Mouse (Mus musculus) gastrocnemius, postnatal 36 days (tissue): ENCODE results near the gene Asphd2. TPM values are rescaled to one million over a fixed set of nuclear protein-coding genes. Genes with fewer than 3 reads are reported as not detected.

Experiments used
- DNase-seq, 2 experiments: peaks; one replicate each; pipeline ENCODE4 v3.0.0; 2022
- intact Hi-C: fragments of 180-260 bp; cut with DNase I; formaldehyde crosslinking; loops from one replicate; pipeline ENCODE4 v1.15.1; 2025
- total RNA-seq, 2 experiments: library from RNA; stranded (reverse); gene quantifications; 2 replicates each; pipeline ENCODE4 v1.2.3; 2021

Gene Asphd2
- total RNA-seq, 2 experiments from 2014 or later: 0.36 to 0.74 TPM

GRCm38 (mm10) chr5:112360077-112360476, 34.6 kb downstream of the Asphd2 start:
- intact Hi-C loops: no loop called here
- DNase-seq: no peak

- intact Hi-C loops: loop anchor here (10.0 kb wide), 1 partner anchor 715 kb away; the partner anchor contains the start of gene Crybb2
Observed at GRCm38 (mm10) chr5:112359520-112359919, 35.1 kb downstream of the Asphd2 start.

GRCm38 (mm10) chr5:112356322-112356721, 38.3 kb downstream of the Asphd2 start:
- DNase-seq: no peak
- intact Hi-C loops: loop anchor here (10.0 kb wide), 1 partner anchor 718 kb away; the partner anchor contains the start of gene Crybb2

More at GRCm38 (mm10) chr5:112359520-112359919, 35.1 kb downstream of the Asphd2 start:
- no peak for DNase-seq

GRCm38 (mm10) chr5:112355910-112356309, 38.8 kb downstream of the Asphd2 start, which contains the start of gene Gm6583:
TSS of gene Gm6583 (minus strand) at chr5:112356033.
- intact Hi-C loops: loop anchor here (10.0 kb wide), 1 partner anchor 719 kb away; the partner anchor contains the start of gene Crybb2
- DNase-seq: no peak

DNA sequence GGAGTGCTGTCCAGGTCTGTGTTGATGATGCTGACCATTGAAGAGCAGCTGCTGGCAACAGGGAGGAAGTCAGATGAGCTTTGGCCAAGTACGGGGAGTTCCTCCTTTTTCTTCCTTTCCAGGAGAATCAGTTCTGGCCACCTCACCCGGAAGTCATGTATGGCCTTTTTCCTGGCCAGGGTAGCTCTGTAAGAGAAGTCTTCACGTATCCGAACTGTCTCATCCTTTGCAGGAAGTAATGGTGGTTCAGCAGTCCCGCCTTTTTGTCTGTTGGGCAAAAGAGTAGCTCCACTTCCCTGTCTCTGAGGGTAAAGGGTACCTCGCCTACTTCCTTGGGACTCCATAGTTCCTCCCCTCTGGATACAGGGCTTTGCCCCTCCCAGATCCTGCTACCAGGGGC, 39.2 kb downstream of the Asphd2 start:
- no peak for DNase-seq
- intact Hi-C loops: loop anchor here (10.0 kb wide), 1 partner anchor 719 kb away; the partner anchor contains the start of gene Crybb2

- intact Hi-C loops: no loop called here
- DNase-seq: no peak
Observed at GRCm38 (mm10) chr5:112349169-112349568, 45.5 kb downstream of the Asphd2 start.

- DNase-seq: no peak
- intact Hi-C loops: no loop called here
Observed at GRCm38 (mm10) chr5:112346211-112346965, 48.3 kb downstream of the Asphd2 start.

GRCm38 (mm10) chr5:112344092-112344960, 50.3 kb downstream of the Asphd2 start:
- intact Hi-C loops: loop anchor here (5.0 kb wide), 1 partner anchor 67 kb away; the partner anchor contains the start of gene Tpst2
- no peak for DNase-seq

GRCm38 (mm10) chr5:112343205-112343595, 51.5 kb downstream of the Asphd2 start:
- intact Hi-C loops: loop anchor here (2.0 to 5.0 kb wide), 2 partner anchors 16 to 66 kb away; partner anchors contain the start of genes Tfip11 and Tpst2
- no peak for DNase-seq

- intact Hi-C loops: loop anchor here (2.0 to 5.0 kb wide), 2 partner anchors 16 to 65 kb away; partner anchors contain the start of genes Tfip11 and Tpst2
- peak; percentile 65 to 79 for DNase-seq
Observed at GRCm38 (mm10) chr5:112342463-112343204, 52.0 kb downstream of the Asphd2 start, which contains the start of the genes Srrd and Hps4. TSS of gene Srrd (minus strand) at chr5:112343040. TSS of gene Hps4 (plus strand) at chr5:112343083.

DNA sequence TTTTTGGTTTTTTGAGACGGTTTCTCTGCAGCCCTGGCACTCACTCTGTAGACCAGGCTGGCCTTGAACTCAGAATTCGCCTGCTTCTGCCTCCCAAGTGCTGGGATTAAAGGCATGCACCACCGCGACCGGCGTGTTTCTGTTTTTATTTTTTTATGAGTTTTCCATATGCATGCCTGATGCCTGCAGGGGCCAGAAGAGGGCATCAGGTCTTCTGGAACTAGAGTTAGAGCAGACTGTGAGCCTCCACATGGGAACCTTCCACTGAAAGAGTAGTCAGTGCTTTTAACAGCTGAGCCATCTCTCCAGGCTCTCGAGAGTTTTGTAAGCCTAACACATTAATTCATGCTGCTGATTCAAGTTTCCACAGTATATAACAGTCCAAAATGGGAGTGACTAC, 55.5 kb downstream of the Asphd2 start:
- DNase-seq: no peak

GRCm38 (mm10) chr5:112337004-112337403, 57.7 kb downstream of the Asphd2 start:
- DNase-seq: no peak
- intact Hi-C loops: no loop called here

More for the DNA sequence above, 55.5 kb downstream of the Asphd2 start:
- intact Hi-C loops: no loop called here

DNA sequence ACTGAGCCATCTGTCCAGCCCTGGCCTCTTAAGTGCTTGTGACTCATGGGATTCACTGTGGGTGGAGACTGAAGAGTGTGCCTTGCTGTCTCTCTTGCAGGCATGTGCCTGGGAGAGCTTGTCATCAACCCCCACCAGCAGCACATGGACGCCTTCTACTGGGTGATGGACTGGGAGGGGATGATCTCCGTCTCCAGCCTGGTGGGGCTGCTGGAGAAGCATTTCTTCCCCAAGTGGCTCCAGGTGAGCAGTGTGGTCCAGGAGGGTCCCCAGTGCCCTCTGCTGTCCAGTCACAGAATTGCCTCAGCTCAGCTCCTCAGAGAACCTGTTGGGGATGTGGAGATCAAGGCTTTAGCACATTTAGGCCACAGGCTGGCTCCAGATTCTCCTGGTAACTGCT, 59.2 kb downstream of the Asphd2 start:
- intact Hi-C loops: loop anchor here (1.0 kb wide), 1 partner anchor 95 kb away; no protein-coding TSS in a partner anchor
- DNase-seq: no peak

Other genes with a start within 250 kb of the Asphd2 start
- gene Cryba4, start 142.3 kb downstream of the Asphd2 start, total RNA-seq: under 1 TPM in 1 of 2 experiments, not detected in 1; 0.61 TPM
- 1 to 10 TPM; 2.4 to 4.1 TPM for gene Crybb1, start 139.1 kb downstream of the Asphd2 start, total RNA-seq
- gene Tpst2, start 118.2 kb downstream of the Asphd2 start, total RNA-seq: 10 to 100 TPM; 14.4 to 17.0 TPM
- gene Tfip11, start 68.5 kb downstream of the Asphd2 start, total RNA-seq: 10 to 100 TPM; 12.0 to 12.4 TPM
- 1 to 10 TPM; 2.8 to 3.4 TPM for gene Srrd, start 51.8 kb downstream of the Asphd2 start, total RNA-seq
- gene Hps4, start 51.8 kb downstream of the Asphd2 start, total RNA-seq: 1 to 10 TPM; 3.8 to 4.2 TPM
- gene Gm6583, start 38.8 kb downstream of the Asphd2 start, total RNA-seq: not detected
- gene Gm6588, start 54.6 kb upstream of the Asphd2 start, total RNA-seq: not detected
- gene Sez6l, start 182.3 kb upstream of the Asphd2 start, total RNA-seq: under 1 TPM in 1 of 2 experiments, not detected in 1; 0.05 TPM